Mouse (Mus musculus) hindbrain, embryonic 16.5 days (tissue): ENCODE results near the gene Itih5. TPM values are rescaled to one million over a fixed set of nuclear protein-coding genes. Genes with fewer than 3 reads are reported as not detected.

Experiments
- ATAC-seq: fragments of 200-750 bp; cut with Nextera tagmentation; 2 replicates; pipeline ENCODE4 v1.8.0; 2017; ENCODE audit warnings: moderate TSS enrichment, moderate library complexity
- H3K27ac ChIP-seq: fragments of 300-500 bp; sonication (generic); 2 replicates; pipeline ENCODE4 v1.5.1; 2014; ENCODE audit warnings: low read depth, mild to moderate bottlenecking, control low read depth, low read length, moderate library complexity
- H3K27me3 ChIP-seq: fragments of 300-500 bp; sonication (generic); replicated peaks from 2 replicates; pipeline ENCODE4 v1.6.1; 2014; ENCODE audit warnings: low read length; ENCODE audit not compliant: control insufficient read depth, insufficient read depth
- H3K36me3 ChIP-seq: fragments of 300-500 bp; sonication (generic); 2 replicates; pipeline ENCODE4 v1.6.1; 2014; ENCODE audit warnings: mild to moderate bottlenecking, low read length, moderate library complexity, mixed read lengths; ENCODE audit not compliant: control insufficient read depth, insufficient read depth
- H3K4me1 ChIP-seq: fragments of 300-500 bp; sonication (generic); 2 replicates; pipeline ENCODE4 v1.6.1; 2014; ENCODE audit warnings: low read depth, low read length; ENCODE audit not compliant: control insufficient read depth, insufficient read depth
- H3K4me2 ChIP-seq: fragments of 300-500 bp; sonication (generic); 2 replicates; pipeline ENCODE4 v1.6.1; 2014; ENCODE audit warnings: mild to moderate bottlenecking, low read length, control low read depth, moderate library complexity
- H3K4me3 ChIP-seq: fragments of 300-500 bp; sonication (generic); 2 replicates; pipeline ENCODE4 v1.5.1; 2014; ENCODE audit warnings: mild to moderate bottlenecking, low read length, control low read depth, moderate library complexity
- H3K9ac ChIP-seq: fragments of 300-500 bp; sonication (generic); 2 replicates; pipeline ENCODE4 v1.6.1; 2014; ENCODE audit warnings: low read depth, mild to moderate bottlenecking, control low read depth, low read length, moderate library complexity
- H3K9me3 ChIP-seq: fragments of 300-500 bp; sonication (generic); 2 replicates; pipeline ENCODE4 v1.6.1; 2014; ENCODE audit warnings: mild to moderate bottlenecking, low read length, moderate library complexity; ENCODE audit not compliant: control insufficient read depth
- WGBS: fragments of 180-500 bp; shearing (Covaris S2); extraction: QIAGEN DNeasy Blood & Tissue Kit; methylation state at CpG from one replicate; pipeline ENCODE4 v1.1.7; 2014; 5-methylcytosine and 5-hydroxymethylcytosine counted together
- polyA plus RNA-seq: library from polyadenylated mRNA; unstranded; fragments of >200 nt; fragmentation: Nextera tagmentation; extraction: Ambion mirVana; gene quantifications from 2 replicates; pipeline ENCODE4 v1.2.1, GENCODE M21; 2015

The Itih5 gene
- polyA plus RNA-seq, 1 experiment from 2014 or later: 9.8 TPM

DNA sequence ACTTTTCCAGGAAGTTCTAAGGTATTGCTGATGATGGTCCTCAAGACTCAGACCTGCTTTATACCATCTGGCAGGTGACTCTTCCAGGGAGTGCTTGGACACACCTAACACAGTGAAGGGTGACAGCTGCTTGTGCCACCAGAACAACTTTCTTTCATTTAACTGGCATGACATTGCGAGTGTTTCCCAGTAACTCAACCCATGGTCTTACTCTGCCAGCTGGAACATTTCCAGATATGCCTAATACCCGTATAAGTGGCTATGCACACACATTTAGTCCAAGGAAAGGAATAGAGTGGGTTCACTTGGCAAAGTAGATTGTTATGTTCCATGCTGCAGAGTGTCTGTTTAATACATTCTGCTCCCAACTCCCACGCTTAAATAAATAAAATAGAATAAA lies 50.9 kb downstream of the Itih5 start:
- Histone ChIP-seq H3K27ac (no peak overlapping the region), H3K9me3 (no peaks in the 10 kb centered on the region), H3K36me3 (no peaks in the 10 kb centered on the region), H3K9ac (no peak overlapping the region), H3K4me1 (no peaks in the 10 kb centered on the region), H3K27me3 (no peaks in the 10 kb centered on the region), H3K4me2 (no peak overlapping the region), H3K4me3 (no peak overlapping the region)
- 69% methylated on average over 3 of the region's 3 CpGs for WGBS
- no peak for ATAC-seq

DNA sequence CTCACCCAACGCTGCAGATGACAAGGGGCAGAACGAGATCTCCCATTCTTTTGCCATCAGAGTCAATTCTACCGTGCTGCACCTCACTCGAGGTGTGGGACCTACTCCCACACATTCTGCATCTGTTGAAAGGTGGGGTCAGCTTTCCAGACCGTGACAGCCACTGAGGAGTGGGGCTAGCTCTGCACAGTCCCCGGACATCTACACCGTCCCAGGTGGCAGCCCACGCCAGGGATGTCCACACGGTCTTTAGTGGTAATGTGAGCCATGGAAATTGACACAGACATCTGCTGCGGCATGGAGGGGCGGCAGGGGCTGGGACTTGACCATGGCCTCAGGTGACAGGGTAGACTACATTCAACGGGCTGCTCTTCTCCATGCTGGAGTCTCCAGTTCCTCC lies 60.1 kb downstream of the Itih5 start:
- no peak overlapping the region for H3K27ac ChIP-seq
- WGBS: 85% methylated on average over 12 of the region's 12 CpGs
- H3K36me3 ChIP-seq: no peaks in the 10 kb centered on the region
- no peak overlapping the region for H3K4me2 ChIP-seq
- H3K27me3 ChIP-seq: no peaks in the 10 kb centered on the region
- peaks cover 3% of the 10 kb centered on the region; the same call in 1 of the 2 replicates for H3K4me1 ChIP-seq
- H3K9ac ChIP-seq: no peak overlapping the region
- no peak for ATAC-seq
- no peak overlapping the region for H3K4me3 ChIP-seq
- no peaks in the 10 kb centered on the region for H3K9me3 ChIP-seq

DNA sequence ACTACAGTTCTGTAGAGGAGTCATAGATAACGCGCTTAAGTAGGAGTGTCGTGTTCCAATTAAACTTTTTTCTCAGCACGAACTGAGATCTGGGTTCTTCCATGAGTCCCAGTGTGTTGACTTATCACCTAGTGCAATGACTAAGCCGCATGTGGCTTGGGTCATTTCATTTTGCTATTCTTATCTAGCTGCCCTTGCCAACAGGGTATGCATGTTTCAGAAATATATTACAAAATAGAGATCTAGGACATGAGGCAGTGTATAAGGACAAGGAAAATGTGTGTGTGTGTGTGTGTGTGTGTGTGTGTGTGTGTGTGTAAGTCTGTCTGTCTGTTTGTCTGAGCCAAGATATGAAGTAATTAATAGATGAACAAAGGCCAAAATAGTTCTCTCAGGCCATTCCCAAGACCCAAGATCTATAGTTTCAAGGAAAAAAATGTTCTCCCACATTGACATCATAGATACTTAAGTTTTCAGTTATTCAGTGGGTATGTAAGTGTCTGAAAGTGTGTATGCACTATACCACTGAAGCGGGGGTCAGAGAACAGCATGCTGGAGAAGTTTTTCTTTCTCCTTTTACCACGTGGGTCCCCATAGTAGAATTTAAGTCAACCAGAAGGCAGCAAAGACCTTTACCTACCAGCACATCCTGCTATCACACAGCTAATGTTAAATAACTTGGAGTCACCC lies 62.6 kb downstream of the Itih5 start:
- peak; percentile 75 for ATAC-seq
- Histone ChIP-seq H3K4me3 (no peak overlapping the region), H3K4me1 (peaks cover 3% of the 10 kb centered on the region; the same call in 1 of the 2 replicates), H3K27ac (peak overlapping the region; percentile 14; the same call in 1 of the 2 replicates), H3K4me2 (no peak overlapping the region), H3K9ac (no peak overlapping the region), H3K36me3 (no peaks in the 10 kb centered on the region), H3K9me3 (no peaks in the 10 kb centered on the region), H3K27me3 (no peaks in the 10 kb centered on the region)
- WGBS: 77% methylated on average over 7 of the region's 7 CpGs

DNA sequence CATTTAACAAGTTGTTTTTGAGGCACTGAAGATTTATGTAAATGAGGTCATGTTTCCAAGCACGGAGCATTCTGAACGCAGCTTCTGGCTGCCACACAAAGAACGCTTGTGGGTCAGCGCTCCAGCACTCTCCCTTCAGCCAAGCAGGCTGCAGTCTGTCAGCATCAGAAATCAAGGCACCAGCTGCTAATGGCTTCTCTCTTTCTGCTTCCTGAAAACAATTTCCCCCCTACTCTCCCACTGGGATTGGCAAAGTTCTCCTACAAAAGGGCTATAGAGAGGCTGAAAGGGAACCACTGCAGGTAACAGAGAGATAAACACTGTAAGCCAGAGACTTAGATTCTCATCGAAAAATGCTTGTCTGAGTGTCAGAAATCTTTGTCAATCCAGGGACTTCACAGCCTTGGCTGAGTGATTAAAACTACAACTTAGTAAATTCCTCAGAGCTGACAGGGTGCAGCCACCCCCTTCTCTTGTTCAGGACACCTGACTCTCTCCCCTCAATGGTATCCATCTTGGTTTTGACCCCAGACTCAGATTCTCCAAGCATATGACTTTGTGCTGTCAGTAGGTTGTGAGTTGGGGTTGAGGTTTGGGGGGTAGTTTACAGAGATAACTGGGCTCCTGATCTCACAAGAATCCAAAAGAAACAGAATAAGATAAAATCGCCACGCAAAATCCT lies 63.3 kb downstream of the Itih5 start:
- Histone ChIP-seq H3K9ac (no peak overlapping the region), H3K4me2 (no peak overlapping the region), H3K27ac (peak overlapping the region; percentile 14; the same call in 1 of the 2 replicates), H3K9me3 (no peaks in the 10 kb centered on the region), H3K27me3 (no peaks in the 10 kb centered on the region), H3K4me1 (peaks cover 3% of the 10 kb centered on the region; the same call in 1 of the 2 replicates), H3K4me3 (no peak overlapping the region), H3K36me3 (no peaks in the 10 kb centered on the region)
- peak; percentile 93 for ATAC-seq
- WGBS: 33% methylated on average over 7 of the region's 7 CpGs

DNA sequence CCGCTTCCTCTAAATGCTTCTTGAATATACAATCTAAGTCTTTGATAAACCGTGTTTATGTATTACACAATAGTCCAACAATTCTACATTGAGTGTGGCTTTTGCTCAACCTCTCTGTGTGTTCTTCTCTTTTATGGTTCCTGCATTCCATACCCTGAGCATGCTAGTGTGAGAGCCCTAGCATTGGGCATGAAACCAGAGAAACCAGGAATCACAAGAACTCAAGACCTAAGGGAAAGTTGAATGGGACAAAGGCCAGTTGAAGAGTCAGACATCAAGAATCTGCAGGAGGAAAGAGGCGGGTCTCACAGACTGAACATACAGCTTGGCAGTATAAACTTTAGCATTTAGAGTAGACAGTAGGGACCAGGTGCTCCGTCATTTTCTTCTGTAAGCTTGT lies 68.5 kb downstream of the Itih5 start:
- no peaks in the 10 kb centered on the region for H3K9me3 ChIP-seq
- ATAC-seq: no peak
- H3K27ac ChIP-seq: no peak overlapping the region
- H3K4me2 ChIP-seq: no peak overlapping the region
- no peak overlapping the region for H3K9ac ChIP-seq
- 82% methylated on average over 4 of the region's 4 CpGs for WGBS
- H3K27me3 ChIP-seq: no peaks in the 10 kb centered on the region
- H3K36me3 ChIP-seq: no peaks in the 10 kb centered on the region
- no peak overlapping the region for H3K4me3 ChIP-seq
- H3K4me1 ChIP-seq: no peaks in the 10 kb centered on the region

DNA sequence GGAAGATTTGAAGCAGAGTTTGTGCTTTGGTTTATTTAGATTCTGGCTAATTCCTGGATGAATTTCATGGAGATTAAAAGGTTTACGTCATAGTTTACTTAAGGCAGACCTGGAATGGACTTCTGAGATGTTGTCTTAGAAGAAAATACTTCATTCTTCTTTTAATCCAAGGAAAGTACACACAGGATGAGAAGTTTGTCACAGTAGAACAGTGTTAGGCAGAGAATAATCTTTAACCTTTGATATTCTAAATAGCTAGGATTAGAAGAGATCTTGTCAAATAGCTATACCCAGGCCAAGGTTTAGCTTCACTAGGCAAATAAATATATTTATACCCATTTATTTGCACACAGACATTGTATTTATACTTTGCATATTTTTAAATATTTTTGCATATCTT lies 73.5 kb downstream of the Itih5 start:
- ATAC-seq: no peak
- Histone ChIP-seq H3K9me3 (no peaks in the 10 kb centered on the region), H3K4me1 (no peaks in the 10 kb centered on the region)

DNA sequence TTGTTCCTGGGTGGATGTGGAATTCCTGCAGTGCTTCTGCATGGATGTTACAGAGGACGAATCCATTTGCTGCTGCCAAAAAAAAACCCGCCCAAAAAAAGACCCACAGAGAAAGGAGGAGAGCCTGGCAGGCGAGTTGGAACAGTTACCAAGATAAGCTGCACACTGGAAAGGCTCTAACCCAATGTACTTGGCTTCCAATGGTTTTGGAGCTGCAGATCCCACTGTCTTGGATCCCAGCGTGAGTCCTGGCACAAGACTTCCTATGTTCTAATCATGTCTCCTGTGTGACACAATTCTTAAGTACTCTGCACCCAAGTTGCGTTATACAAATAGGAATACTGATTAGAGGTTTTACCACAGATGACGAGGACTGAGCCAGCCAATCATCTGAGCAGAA lies 78.6 kb downstream of the Itih5 start:
- Histone ChIP-seq H3K9me3 (no peaks in the 10 kb centered on the region), H3K9ac (no peak overlapping the region), H3K27me3 (no peaks in the 10 kb centered on the region), H3K36me3 (no peaks in the 10 kb centered on the region), H3K4me3 (no peak overlapping the region), H3K4me1 (no peaks in the 10 kb centered on the region), H3K4me2 (no peak overlapping the region), H3K27ac (no peak overlapping the region)
- WGBS: 66% methylated on average over 6 of the region's 6 CpGs
- ATAC-seq: no peak

More for the DNA sequence above, 73.5 kb downstream of the Itih5 start:
- H3K36me3 ChIP-seq: no peaks in the 10 kb centered on the region
- H3K4me2 ChIP-seq: no peak overlapping the region
- no peaks in the 10 kb centered on the region for H3K27me3 ChIP-seq
- no peak overlapping the region for H3K9ac ChIP-seq
- H3K4me3 ChIP-seq: no peak overlapping the region
- WGBS: 87% methylated on average over 1 of the region's 1 CpGs
- no peak overlapping the region for H3K27ac ChIP-seq

DNA sequence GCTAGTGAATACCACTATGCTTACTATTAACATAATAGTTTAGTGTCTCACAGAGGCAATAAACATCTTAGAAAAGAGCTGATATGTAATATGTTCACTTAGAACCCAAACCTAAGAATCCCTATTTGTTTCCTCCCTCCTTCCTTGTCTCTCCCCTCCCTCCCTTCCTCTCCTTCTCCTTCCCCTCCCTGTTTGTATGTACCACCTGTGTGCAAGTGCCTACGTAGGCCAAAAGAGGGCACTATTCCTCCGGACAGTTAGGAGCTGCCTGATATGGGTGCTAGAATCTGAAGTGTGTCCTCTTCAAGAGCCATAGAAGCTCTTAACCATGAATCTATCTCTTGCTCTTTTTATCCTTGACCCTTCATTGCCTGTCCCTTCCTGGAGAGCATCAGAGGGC lies 83.2 kb downstream of the Itih5 start:
- 94% methylated on average over 2 of the region's 2 CpGs for WGBS
- no peak for ATAC-seq

DNA sequence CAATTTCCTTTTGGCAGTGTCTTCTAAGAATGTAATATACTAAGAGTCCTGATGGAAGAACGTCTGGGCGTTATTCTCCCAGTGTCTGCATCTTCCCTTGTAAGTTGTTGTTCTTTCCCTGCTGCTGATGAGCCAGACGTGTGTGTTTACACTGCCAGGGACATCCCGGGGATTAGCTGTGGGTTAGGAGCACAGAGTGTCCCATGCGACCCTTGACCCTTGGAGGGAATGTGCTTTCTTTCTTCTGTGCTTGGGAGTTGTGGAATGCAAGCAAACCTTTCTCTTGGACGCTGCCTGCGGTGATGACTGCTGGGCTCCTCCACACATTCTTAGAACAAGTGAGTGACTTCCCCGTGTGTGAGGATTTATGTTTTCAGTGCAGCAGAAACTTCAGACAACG lies 89.6 kb downstream of the Itih5 start:
- Histone ChIP-seq H3K9me3 (peaks cover 3% of the 10 kb centered on the region; the same call in 1 of the 2 replicates), H3K4me3 (no peak overlapping the region), H3K27me3 (no peaks in the 10 kb centered on the region), H3K36me3 (no peaks in the 10 kb centered on the region), H3K9ac (no peak overlapping the region), H3K4me1 (no peaks in the 10 kb centered on the region), H3K27ac (no peak overlapping the region; the same call in 1 of the 2 replicates), H3K4me2 (no peak overlapping the region)
- ATAC-seq: no peak
- WGBS: 9% methylated on average over 9 of the region's 9 CpGs

More for the DNA sequence above, 83.2 kb downstream of the Itih5 start:
- Histone ChIP-seq H3K27ac (no peak overlapping the region), H3K9me3 (no peaks in the 10 kb centered on the region), H3K9ac (no peak overlapping the region), H3K36me3 (no peaks in the 10 kb centered on the region), H3K4me1 (no peaks in the 10 kb centered on the region), H3K4me2 (no peak overlapping the region), H3K27me3 (no peaks in the 10 kb centered on the region), H3K4me3 (no peak overlapping the region)
